Mouse (Mus musculus) G1E (cell line): Measurements from ENCODE around the gene Myoz2. TPM values are rescaled to one million over a fixed set of nuclear protein-coding genes. Genes with fewer than 3 reads are reported as not detected.

ENCODE experiments used
- ATAC-seq: 2 replicates; pipeline ENCODE4 v1.8.0; 2016; ENCODE audit warnings: mild to moderate bottlenecking; ENCODE audit not compliant: insufficient number of reproducible peaks, poor library complexity, low FRiP score, severe bottlenecking; ENCODE audit errors: extremely low read depth
- DNase-seq: peaks from one replicate; pipeline ENCODE4 v3.0.0; 2012; ENCODE audit warnings: low spot score
- H3K27me3 ChIP-seq: 2 replicates; pipeline ENCODE4 v1.6.1; 2012; ENCODE audit warnings: mild to moderate bottlenecking, low read length, inconsistent platforms; ENCODE audit not compliant: insufficient read depth
- H3K36me3 ChIP-seq: replicated peaks from 2 replicates; pipeline ENCODE3; 2012; ENCODE audit warnings: mild to moderate bottlenecking, inconsistent platforms
- H3K4me1 ChIP-seq: 2 replicates; pipeline ENCODE4 v1.6.1; 2012; ENCODE audit warnings: low read depth, low read length, inconsistent platforms, mixed read lengths; ENCODE audit not compliant: insufficient read depth
- H3K4me3 ChIP-seq: 2 replicates; pipeline ENCODE4 v1.5.1; 2012; ENCODE audit warnings: low read depth, mild to moderate bottlenecking, inconsistent platforms, low read length, moderate library complexity, mixed read lengths
- H3K9me3 ChIP-seq: replicated peaks from 2 replicates; pipeline ENCODE4 v1.6.1; 2012; ENCODE audit warnings: inconsistent platforms
- CTCF ChIP-seq: IDR thresholded peaks from 2 replicates; pipeline ENCODE4 v1.5.1; 2012; ENCODE audit warnings: low read depth, low read length, inconsistent platforms, mixed read lengths
- GATA1 ChIP-seq: IDR thresholded peaks from 2 replicates; pipeline ENCODE4 v1.6.1; 2012; ENCODE audit warnings: borderline replicate concordance, low read length, inconsistent platforms, mixed read lengths
- GATA2 ChIP-seq: IDR thresholded peaks from 2 replicates; pipeline ENCODE4 v1.6.1; 2012; ENCODE audit warnings: low read depth, low read length, inconsistent platforms, borderline replicate concordance
- POLR2AphosphoS5 ChIP-seq: IDR thresholded peaks from 2 replicates; pipeline ENCODE4 v1.6.1; 2012; ENCODE audit warnings: low read depth, low read length, inconsistent platforms; ENCODE audit not compliant: insufficient replicate concordance
- TAL1 ChIP-seq: conservative IDR thresholded peaks from 2 replicates; pipeline ENCODE4 v1.6.1; 2012; ENCODE audit warnings: low read depth, low read length, inconsistent platforms, mixed read lengths
- polyA plus RNA-seq: library from polyadenylated mRNA; stranded (reverse); fragments of >175 nt; gene quantifications from 2 replicates; pipeline ENCODE4 v1.2.3, GENCODE M21; 2012
- total RNA-seq, 2 experiments: library from RNA; stranded (forward) in 1 of 2; stranded (reverse) in 1 of 2; fragments of 200-1000 nt in 1 of 2; fragments of >200 nt in 1 of 2; fragmentation: Nextera tagmentation in 1 of 2; gene quantifications; 2 replicates each; pipeline ENCODE4 v1.2.3; 2014 to 2017

Gene Myoz2
- total and polyA plus RNA-seq, 3 experiments = 0.22 TPM; not detected in 2

GRCm38 (mm10) chr3:123054178-123054577, 19.4 kb upstream of the Myoz2 start:
- Histone ChIP-seq H3K27me3 (no peaks in the 10 kb centered on the region), H3K4me3 (no peak overlapping the region), H3K4me1 (no peaks in the 10 kb centered on the region), H3K36me3 (no peaks in the 10 kb centered on the region), H3K9me3 (no peaks in the 10 kb centered on the region)
- ATAC-seq = no peak
- no peak for DNase-seq
- TF ChIP-seq POLR2AphosphoS5 (no peak), TAL1 (no peak), GATA1 (no peak), GATA2 (no peak), CTCF (no peak)

- no peak for ATAC-seq
- Histone ChIP-seq H3K9me3 (no peaks in the 10 kb centered on the region), H3K4me3 (no peak overlapping the region), H3K27me3 (no peaks in the 10 kb centered on the region), H3K36me3 (no peaks in the 10 kb centered on the region), H3K4me1 (no peaks in the 10 kb centered on the region)
- DNase-seq = no peak
- no peak for TF ChIP-seq GATA2
- TF ChIP-seq POLR2AphosphoS5 = no peak
- TF ChIP-seq CTCF = no peak
- no peak for TF ChIP-seq GATA1
- TF ChIP-seq TAL1 = no peak
Observed at GRCm38 (mm10) chr3:123053192-123053938, 18.6 kb upstream of the Myoz2 start.

DNA sequence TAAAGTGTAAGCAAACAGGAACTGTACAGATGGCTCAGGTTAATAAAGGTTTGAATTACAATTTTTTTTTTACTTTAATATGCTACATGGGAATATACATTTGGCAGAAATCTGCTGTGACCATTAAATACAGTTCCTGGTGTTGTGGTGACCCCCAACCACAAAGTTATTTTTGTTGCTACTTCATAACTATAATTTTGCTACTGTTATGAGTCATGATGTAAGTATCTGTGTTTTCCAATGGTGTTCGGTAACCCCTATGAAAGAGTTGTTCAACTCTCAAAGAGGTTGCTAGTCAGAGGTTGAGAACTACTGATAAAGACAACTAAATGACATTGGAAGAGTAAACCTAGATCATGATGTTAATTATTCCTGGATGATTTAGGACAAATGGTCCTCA, 7.5 kb upstream of the Myoz2 start:
- H3K36me3 ChIP-seq = no peaks in the 10 kb centered on the region
- H3K27me3 ChIP-seq = peaks cover 3% of the 10 kb centered on the region; the same call in 1 of the 2 replicates
- H3K4me3 ChIP-seq = no peak overlapping the region
- H3K9me3 ChIP-seq = no peaks in the 10 kb centered on the region
- ATAC-seq (no peak), DNase-seq (no peak)
- TF ChIP-seq POLR2AphosphoS5 (no peak), GATA2 (no peak), GATA1 (no peak), CTCF (no peak), TAL1 (no peak)
- H3K4me1 ChIP-seq = no peaks in the 10 kb centered on the region

DNA sequence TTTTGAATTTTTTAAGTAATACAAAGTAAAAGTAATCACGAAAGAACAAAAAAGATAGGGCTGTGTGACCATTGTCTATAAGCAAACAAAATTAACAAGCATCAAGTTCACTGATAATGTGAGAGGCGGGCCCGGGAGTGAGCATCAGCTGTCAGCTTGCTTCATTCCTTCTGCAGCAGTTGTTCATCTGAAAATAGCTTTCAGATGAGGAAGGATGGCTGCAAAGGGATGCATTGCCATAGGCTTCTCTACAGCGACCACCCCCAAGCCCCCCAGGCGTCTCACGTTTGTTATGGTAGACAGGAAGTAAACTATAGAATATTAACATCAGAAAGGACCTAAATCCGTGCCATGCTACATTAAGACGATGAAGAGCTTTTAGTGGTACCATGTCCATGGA, 1.0 kb downstream of the Myoz2 start:
- H3K4me1 ChIP-seq = no peaks in the 10 kb centered on the region
- H3K36me3 ChIP-seq = no peaks in the 10 kb centered on the region
- no peaks in the 10 kb centered on the region for H3K27me3 ChIP-seq
- no peak for ATAC-seq
- DNase-seq = no peak
- H3K4me3 ChIP-seq = no peak overlapping the region
- no peak for TF ChIP-seq GATA2
- no peak for TF ChIP-seq POLR2AphosphoS5
- TF ChIP-seq GATA1 = no peak
- H3K9me3 ChIP-seq = no peaks in the 10 kb centered on the region

DNA sequence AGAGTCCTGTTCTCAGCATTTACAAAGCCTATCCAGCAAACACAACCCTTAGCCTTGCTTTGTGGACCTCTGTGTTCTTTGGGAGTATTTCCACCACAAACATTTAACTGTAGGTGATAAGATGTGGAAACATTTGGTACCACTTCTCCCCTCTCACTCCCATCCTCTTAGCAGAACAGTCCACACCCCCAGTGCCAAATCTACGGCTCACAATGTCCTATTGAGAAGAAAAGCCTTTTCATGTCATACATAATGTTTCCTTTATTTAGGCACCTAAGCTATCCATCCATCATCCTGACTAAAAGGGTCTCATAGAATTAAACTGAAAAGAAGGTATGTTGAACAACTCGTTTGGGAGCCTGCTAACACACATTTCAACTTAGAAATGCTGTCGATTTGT, 9.2 kb downstream of the Myoz2 start:
- H3K9me3 ChIP-seq = no peaks in the 10 kb centered on the region
- TF ChIP-seq GATA1 (no peak), TAL1 (no peak), POLR2AphosphoS5 (no peak), GATA2 (no peak), CTCF (no peak)
- ATAC-seq (no peak), DNase-seq (no peak)
- peaks cover 10% of the 10 kb centered on the region; the same call in 1 of the 2 replicates for H3K27me3 ChIP-seq
- no peak overlapping the region for H3K4me3 ChIP-seq
- no peaks in the 10 kb centered on the region for H3K4me1 ChIP-seq
- H3K36me3 ChIP-seq = no peaks in the 10 kb centered on the region

GRCm38 (mm10) chr3:123024496-123025234, 10.2 kb downstream of the Myoz2 start:
- H3K27me3 ChIP-seq = peaks cover 12% of the 10 kb centered on the region; the same call in 1 of the 2 replicates
- no peaks in the 10 kb centered on the region for H3K36me3 ChIP-seq
- no peaks in the 10 kb centered on the region for H3K4me1 ChIP-seq
- TF ChIP-seq GATA2 (no peak), CTCF (no peak), POLR2AphosphoS5 (no peak), TAL1 (no peak), GATA1 (no peak)
- no peak overlapping the region for H3K4me3 ChIP-seq
- ATAC-seq = no peak
- H3K9me3 ChIP-seq = no peaks in the 10 kb centered on the region
- DNase-seq = no peak
